Mouse (Mus musculus): ENCODE data around the gene Rabep2. TPM values are rescaled to one million over a fixed set of nuclear protein-coding genes. Genes with fewer than 3 reads are reported as not detected.

The Rabep2 gene
- 0.20 TPM for polyA plus RNA-seq (2014; fragmentation: Illumina TruSeq; extraction: RNeasy Lipid Tissue Mini Kit (QIAGEN cat#74804))

DNA sequence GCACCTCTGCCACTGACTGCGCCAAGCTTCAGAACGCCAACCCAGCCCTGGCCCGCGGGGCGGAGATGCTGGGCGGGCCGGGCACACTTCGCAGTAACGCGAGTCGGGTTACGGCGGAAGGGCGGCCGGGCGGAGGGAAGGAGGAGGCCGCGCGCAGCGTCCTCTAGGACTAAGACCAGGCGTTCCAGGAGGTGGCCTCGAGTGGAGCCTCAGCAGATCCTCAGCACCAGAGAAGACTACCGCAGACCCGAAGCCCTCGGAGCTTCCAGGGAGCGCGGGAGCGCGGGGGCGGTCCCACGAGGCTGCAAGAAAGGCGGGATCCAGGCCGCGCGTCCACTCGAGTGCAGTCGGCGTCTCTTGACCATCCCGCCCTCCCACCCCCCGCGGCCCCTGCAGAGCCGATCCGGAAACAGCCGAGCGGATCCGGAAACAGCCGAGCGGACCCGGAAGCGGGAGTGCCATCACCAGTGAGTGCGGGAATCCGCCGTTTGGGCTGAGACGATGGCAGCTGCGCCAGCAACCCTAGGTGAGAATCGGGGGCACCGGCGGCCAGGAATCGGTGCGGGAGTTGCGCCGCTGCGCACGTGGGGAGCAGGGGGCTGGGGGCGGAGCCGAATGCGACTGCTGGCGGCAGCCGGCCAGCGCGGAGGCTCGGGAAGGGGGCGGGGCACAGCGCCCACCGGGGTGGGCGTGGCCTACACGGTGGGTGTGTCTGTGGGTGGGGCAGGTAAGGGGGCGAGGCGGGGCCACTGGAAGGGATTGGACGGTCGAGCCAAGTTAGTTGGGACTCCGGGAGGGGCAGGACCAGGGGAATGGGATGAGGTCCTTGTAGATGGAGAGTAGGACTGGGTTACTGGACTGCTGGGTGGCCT is at the start of gene Rabep2:
Gene Rabep2 (plus strand): TSS at position 129 of the 872 bp plus-strand sequence.

DNA sequence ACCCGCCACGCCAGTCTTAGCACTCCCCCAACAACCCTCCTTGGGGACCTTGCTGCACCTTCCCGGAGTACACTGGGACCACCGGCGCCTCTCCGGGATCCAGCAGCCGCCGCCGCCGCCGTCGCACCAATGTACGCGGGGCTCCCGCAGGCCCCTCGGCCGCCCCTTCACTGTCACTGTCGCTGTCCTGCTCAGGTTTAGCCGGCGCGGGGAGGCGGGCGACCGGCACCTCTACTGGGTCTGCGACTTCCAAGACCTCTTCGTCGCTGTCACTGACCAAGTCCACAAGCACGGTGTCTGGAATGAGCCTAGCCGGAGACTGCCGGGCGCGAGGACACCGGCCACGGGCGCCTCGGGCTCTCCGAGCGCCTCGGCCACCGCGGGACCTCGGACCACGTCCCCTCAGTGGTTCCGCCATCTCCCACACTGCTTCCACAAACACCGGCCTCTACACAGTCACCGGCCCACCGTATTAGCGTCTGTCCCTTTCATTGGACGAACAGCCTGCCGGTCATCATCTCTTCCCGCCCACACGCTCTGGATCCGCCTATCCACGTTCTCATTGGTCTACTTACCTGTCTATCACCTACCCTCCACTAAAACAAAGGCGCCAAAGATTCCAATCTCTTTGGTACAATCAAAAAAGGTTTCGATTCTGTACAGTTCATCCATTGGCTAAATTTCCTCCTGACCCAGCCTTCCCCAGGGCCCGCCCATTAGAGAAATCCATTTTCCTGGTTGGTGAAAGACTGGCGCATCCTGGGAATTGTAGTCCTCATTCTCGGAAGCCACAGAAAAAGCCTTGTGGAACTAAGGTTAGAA is 32.0 kb upstream of the Rabep2 start, which contains the start of gene Nfatc2ip:
Gene Nfatc2ip (minus strand): TSS at position 440 of the 822 bp plus-strand sequence.

DNA sequence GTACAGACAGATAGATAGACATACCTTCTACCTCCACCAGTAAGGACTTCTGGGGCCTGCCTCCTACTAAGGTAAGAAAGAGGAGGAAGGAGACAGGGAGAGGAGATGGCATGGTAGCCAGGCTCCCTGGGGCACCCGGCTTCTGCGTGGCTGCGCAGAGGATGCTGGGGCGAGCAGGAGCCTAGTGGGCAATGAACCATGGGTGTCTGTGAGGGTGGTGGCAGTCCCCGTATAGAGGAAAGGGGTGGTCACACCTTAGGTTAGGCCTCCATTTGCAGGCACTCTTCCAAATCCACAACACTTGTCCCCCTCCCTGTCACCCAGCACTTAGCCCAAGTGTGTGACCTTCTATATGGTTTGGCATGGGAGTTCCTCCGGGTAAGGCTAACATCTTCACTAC is 13.8 kb upstream of the Rabep2 start, which contains the start of gene Cd19:
Gene Cd19 (minus strand): TSS at position 165 of the 400 bp plus-strand sequence.

DNA sequence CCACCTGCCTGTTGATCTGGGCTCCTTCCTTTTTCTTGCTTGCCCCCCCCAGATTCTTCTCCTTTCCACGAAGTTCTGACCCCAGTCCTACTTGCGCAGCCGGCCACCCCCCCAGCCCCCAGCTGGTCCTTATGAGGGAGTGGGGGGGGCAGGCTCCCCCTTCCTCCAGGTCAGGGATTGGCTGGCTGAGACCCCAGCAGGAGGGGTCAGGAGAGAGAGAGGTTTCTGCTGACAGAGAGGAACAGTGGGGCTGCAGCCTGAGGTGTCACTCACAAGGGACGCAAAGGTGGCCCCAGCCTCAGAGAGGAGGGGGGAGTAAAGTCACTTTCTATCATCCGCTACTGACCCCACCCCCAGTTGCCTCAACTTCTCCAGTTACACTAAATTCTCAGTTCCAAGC is 34.4 kb downstream of the Rabep2 start, which contains the start of gene Atp2a1:
Gene Atp2a1 (minus strand): TSS at position 105 of the 400 bp plus-strand sequence.

DNA sequence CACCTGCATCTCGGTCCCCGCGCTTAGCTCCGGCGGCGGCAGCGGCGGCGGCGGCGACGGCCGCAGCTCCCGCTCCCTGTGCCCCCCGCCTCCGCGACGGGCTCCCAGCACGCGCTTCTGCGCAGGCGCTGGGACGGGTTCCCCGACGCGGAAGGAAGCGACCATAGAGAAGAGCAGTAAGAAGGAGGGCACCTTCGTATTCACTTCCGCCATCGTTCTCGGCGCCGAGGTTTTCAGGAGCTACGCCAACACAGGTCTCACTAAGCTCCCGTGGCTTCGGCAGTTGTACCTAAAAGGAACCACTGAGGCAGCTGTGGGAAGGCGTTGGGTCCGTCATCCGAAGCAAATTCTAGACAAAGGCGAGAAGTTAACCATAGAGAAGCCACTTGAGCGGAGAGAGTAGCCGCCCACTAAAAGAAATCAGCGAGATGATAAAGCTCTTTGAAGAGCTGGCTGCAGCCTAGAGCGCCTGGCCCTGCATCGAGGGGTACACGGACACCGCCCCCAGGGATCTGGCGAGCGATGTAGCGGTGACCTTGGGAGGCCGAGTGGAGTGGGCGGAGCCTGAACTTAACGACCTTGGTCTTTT is 46.5 kb downstream of the Rabep2 start, which contains the start of gene Sh2b1:
Gene Sh2b1 (minus strand): TSS at position 432 of the 589 bp plus-strand sequence.

DNA sequence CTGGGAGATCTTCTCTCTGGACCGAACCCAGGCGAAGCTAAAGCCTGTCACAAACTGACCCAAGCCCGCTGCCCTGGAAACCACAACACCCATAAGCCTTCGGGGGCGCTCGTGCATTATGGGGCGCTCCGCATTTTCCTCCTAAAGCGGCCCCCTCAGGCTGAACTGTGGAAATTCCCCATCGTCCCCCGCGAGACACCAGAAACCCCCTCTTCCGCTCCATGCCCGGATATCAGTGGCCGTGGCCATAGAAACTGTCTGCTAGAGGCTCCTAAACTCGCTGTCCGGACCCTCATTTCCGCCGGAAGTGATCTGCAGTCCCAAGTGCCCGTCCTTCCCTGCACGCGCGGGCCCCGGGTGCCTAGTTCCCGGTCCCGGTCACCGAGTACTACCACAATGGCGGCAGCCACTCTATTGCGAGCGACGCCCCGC is 58.5 kb downstream of the Rabep2 start, which contains the start of gene Tufm:
Gene Tufm (plus strand): TSS at position 310 of the 432 bp plus-strand sequence.

Other genes with a start within 250 kb of the Rabep2 start
- gene Xpo6, start 228.3 kb upstream of the Rabep2 start, polyA plus RNA-seq (2014; fragmentation: Illumina TruSeq; extraction: RNeasy Lipid Tissue Mini Kit (QIAGEN cat#74804)) = 56.2 TPM
- 8.5 TPM for gene Sbk1, start 156.1 kb upstream of the Rabep2 start, polyA plus RNA-seq (2014; fragmentation: Illumina TruSeq; extraction: RNeasy Lipid Tissue Mini Kit (QIAGEN cat#74804))
- not detected for gene Lat, start 59.2 kb upstream of the Rabep2 start, polyA plus RNA-seq (2014; fragmentation: Illumina TruSeq; extraction: RNeasy Lipid Tissue Mini Kit (QIAGEN cat#74804))
- 2.6 TPM for gene Spns1, start 51.3 kb upstream of the Rabep2 start, polyA plus RNA-seq (2014; fragmentation: Illumina TruSeq; extraction: RNeasy Lipid Tissue Mini Kit (QIAGEN cat#74804))
- 14.5 TPM for gene Nfatc2ip, start 32.0 kb upstream of the Rabep2 start, polyA plus RNA-seq (2014; fragmentation: Illumina TruSeq; extraction: RNeasy Lipid Tissue Mini Kit (QIAGEN cat#74804))
- gene Cd19, start 13.9 kb upstream of the Rabep2 start, polyA plus RNA-seq (2014; fragmentation: Illumina TruSeq; extraction: RNeasy Lipid Tissue Mini Kit (QIAGEN cat#74804)) = 0.17 TPM
- not detected for gene Atp2a1, start 34.3 kb downstream of the Rabep2 start, polyA plus RNA-seq (2014; fragmentation: Illumina TruSeq; extraction: RNeasy Lipid Tissue Mini Kit (QIAGEN cat#74804))
- gene Sh2b1, start 46.7 kb downstream of the Rabep2 start, polyA plus RNA-seq (2014; fragmentation: Illumina TruSeq; extraction: RNeasy Lipid Tissue Mini Kit (QIAGEN cat#74804)) = 0.57 TPM
- 2.9 TPM for gene Tufm, start 58.6 kb downstream of the Rabep2 start, polyA plus RNA-seq (2014; fragmentation: Illumina TruSeq; extraction: RNeasy Lipid Tissue Mini Kit (QIAGEN cat#74804))
- gene Atxn2l, start 74.7 kb downstream of the Rabep2 start, polyA plus RNA-seq (2014; fragmentation: Illumina TruSeq; extraction: RNeasy Lipid Tissue Mini Kit (QIAGEN cat#74804)) = 24.4 TPM
- gene Eif3c, start 137.7 kb downstream of the Rabep2 start, polyA plus RNA-seq (2014; fragmentation: Illumina TruSeq; extraction: RNeasy Lipid Tissue Mini Kit (QIAGEN cat#74804)) = 340 TPM
- gene Apobr, start 156.2 kb downstream of the Rabep2 start, polyA plus RNA-seq (2014; fragmentation: Illumina TruSeq; extraction: RNeasy Lipid Tissue Mini Kit (QIAGEN cat#74804)) = 0.26 TPM
- gene Cln3, start 157.1 kb downstream of the Rabep2 start, polyA plus RNA-seq (2014; fragmentation: Illumina TruSeq; extraction: RNeasy Lipid Tissue Mini Kit (QIAGEN cat#74804)) = 1.4 TPM
- not detected for gene Il27, start 166.2 kb downstream of the Rabep2 start, polyA plus RNA-seq (2014; fragmentation: Illumina TruSeq; extraction: RNeasy Lipid Tissue Mini Kit (QIAGEN cat#74804))
- 10.7 TPM for gene Nupr1, start 202.1 kb downstream of the Rabep2 start, polyA plus RNA-seq (2014; fragmentation: Illumina TruSeq; extraction: RNeasy Lipid Tissue Mini Kit (QIAGEN cat#74804))
- gene Sgf29, start 220.6 kb downstream of the Rabep2 start, polyA plus RNA-seq (2014; fragmentation: Illumina TruSeq; extraction: RNeasy Lipid Tissue Mini Kit (QIAGEN cat#74804)) = 2.7 TPM
- 42.1 TPM for gene Sult1a1, start 247.7 kb downstream of the Rabep2 start, polyA plus RNA-seq (2014; fragmentation: Illumina TruSeq; extraction: RNeasy Lipid Tissue Mini Kit (QIAGEN cat#74804))

Data from ovary, adult 10 weeks (tissue).